Mouse (Mus musculus): ENCODE data around the gene Plb1. TPM values are rescaled to one million over a fixed set of nuclear protein-coding genes. Genes with fewer than 3 reads are reported as not detected.

The Plb1 gene
- polyA plus RNA-seq (2015; fragmentation: Nextera tagmentation; extraction: Ambion mirVana) = 18.1 and 24.0 TPM in 2 replicates

- no peaks in the 10 kb centered on the region for H3K36me3 ChIP-seq (ENCODE audit: control insufficient read depth, insufficient read depth, low read length)
Observed at GRCm38 (mm10) chr5:32232474-32232873, at the start of gene Plb1. Gene Plb1 (plus strand): TSS chr5:32232708.

GRCm38 (mm10) chr5:32182885-32183629 lies 49.5 kb upstream of the Plb1 start:
- Histone ChIP-seq H3K36me3 (ENCODE audit: control insufficient read depth, insufficient read depth, low read length) (no peaks in the 10 kb centered on the region), H3K9ac (ENCODE audit: low read length) (no peak overlapping the region), H3K4me3 (ENCODE audit: low read length) (no peak overlapping the region), H3K9me3 (ENCODE audit: control insufficient read depth, low read length) (no peaks in the 10 kb centered on the region), H3K4me1 (replicated peaks; ENCODE audit: control insufficient read depth, insufficient read depth, low read length) (peaks cover 5% of the 10 kb centered on the region), H3K4me2 (ENCODE audit: low read depth, low read length) (no peak overlapping the region), H3K27me3 (ENCODE audit: control insufficient read depth, insufficient read depth, low read depth, low read length) (no peaks in the 10 kb centered on the region), H3K27ac (ENCODE audit: low read length) (peak overlapping the region; percentile 39; the same call in 1 of the 2 replicates)
- WGBS = 46% methylated on average over 4 of the region's 4 CpGs
- peak; percentile 91 for ATAC-seq (ENCODE audit: low read depth)

More at GRCm38 (mm10) chr5:32232474-32232873, at the start of gene Plb1:
- Histone ChIP-seq H3K27ac (ENCODE audit: low read length) (no peak within 1 kb of the TSS), H3K4me3 (ENCODE audit: low read length) (no peak within 1 kb of the TSS), H3K9ac (ENCODE audit: low read length) (no peak within 1 kb of the TSS), H3K9me3 (ENCODE audit: control insufficient read depth, low read length) (no peaks in the 10 kb centered on the region), H3K4me2 (ENCODE audit: low read depth, low read length) (no peak within 1 kb of the TSS), H3K27me3 (ENCODE audit: control insufficient read depth, insufficient read depth, low read depth, low read length) (no peaks in the 10 kb centered on the region), H3K4me1 (replicated peaks; ENCODE audit: control insufficient read depth, insufficient read depth, low read length) (no peaks in the 10 kb centered on the region)
- ATAC-seq (ENCODE audit: low read depth) = no peak
- WGBS = 74% methylated on average over 9 of the region's 9 CpGs

GRCm38 (mm10) chr5:32187717-32188116 lies 44.8 kb upstream of the Plb1 start:
- WGBS = 40% methylated on average over 11 of the region's 11 CpGs
- Histone ChIP-seq H3K36me3 (ENCODE audit: control insufficient read depth, insufficient read depth, low read length) (no peaks in the 10 kb centered on the region), H3K4me1 (replicated peaks; ENCODE audit: control insufficient read depth, insufficient read depth, low read length) (peaks cover 5% of the 10 kb centered on the region), H3K27me3 (ENCODE audit: control insufficient read depth, insufficient read depth, low read depth, low read length) (no peaks in the 10 kb centered on the region), H3K4me3 (ENCODE audit: low read length) (no peak overlapping the region), H3K9ac (ENCODE audit: low read length) (no peak overlapping the region), H3K4me2 (ENCODE audit: low read depth, low read length) (no peak overlapping the region), H3K27ac (ENCODE audit: low read length) (no peak overlapping the region), H3K9me3 (ENCODE audit: control insufficient read depth, low read length) (no peaks in the 10 kb centered on the region)
- no peak for ATAC-seq (ENCODE audit: low read depth)

- H3K27me3 ChIP-seq (ENCODE audit: control insufficient read depth, insufficient read depth, low read depth, low read length) = no peaks in the 10 kb centered on the region
- 62% methylated on average over 5 of the region's 5 CpGs for WGBS
Observed at GRCm38 (mm10) chr5:32191259-32191658, 41.2 kb upstream of the Plb1 start.

GRCm38 (mm10) chr5:32192016-32192845 lies 40.3 kb upstream of the Plb1 start:
- Histone ChIP-seq H3K27ac (ENCODE audit: low read length) (no peak overlapping the region), H3K4me3 (ENCODE audit: low read length) (no peak overlapping the region), H3K9me3 (ENCODE audit: control insufficient read depth, low read length) (no peaks in the 10 kb centered on the region), H3K9ac (ENCODE audit: low read length) (no peak overlapping the region), H3K27me3 (ENCODE audit: control insufficient read depth, insufficient read depth, low read depth, low read length) (no peaks in the 10 kb centered on the region), H3K36me3 (ENCODE audit: control insufficient read depth, insufficient read depth, low read length) (no peaks in the 10 kb centered on the region), H3K4me2 (ENCODE audit: low read depth, low read length) (no peak overlapping the region), H3K4me1 (replicated peaks; ENCODE audit: control insufficient read depth, insufficient read depth, low read length) (no peaks in the 10 kb centered on the region)
- 74% methylated on average over 16 of the region's 16 CpGs for WGBS
- 0 out of 2 replicates have a peak, but pooled peaks have one; percentile 23 for ATAC-seq (ENCODE audit: low read depth)

More at GRCm38 (mm10) chr5:32191259-32191658, 41.2 kb upstream of the Plb1 start:
- H3K9me3 ChIP-seq (ENCODE audit: control insufficient read depth, low read length) = no peaks in the 10 kb centered on the region
- ATAC-seq (ENCODE audit: low read depth) = peak; percentile 72
- H3K27ac ChIP-seq (ENCODE audit: low read length) = peak overlapping the region; percentile 40; the same call in 1 of the 2 replicates
- H3K4me1 ChIP-seq (replicated peaks; ENCODE audit: control insufficient read depth, insufficient read depth, low read length) = no peaks in the 10 kb centered on the region
- no peak overlapping the region for H3K4me3 ChIP-seq (ENCODE audit: low read length)
- no peak overlapping the region for H3K9ac ChIP-seq (ENCODE audit: low read length)
- H3K36me3 ChIP-seq (ENCODE audit: control insufficient read depth, insufficient read depth, low read length) = no peaks in the 10 kb centered on the region
- no peak overlapping the region for H3K4me2 ChIP-seq (ENCODE audit: low read depth, low read length)

GRCm38 (mm10) chr5:32194236-32194635 lies 38.3 kb upstream of the Plb1 start:
- no peak overlapping the region for H3K4me2 ChIP-seq (ENCODE audit: low read depth, low read length)
- ATAC-seq (ENCODE audit: low read depth) = no peak
- H3K36me3 ChIP-seq (ENCODE audit: control insufficient read depth, insufficient read depth, low read length) = no peaks in the 10 kb centered on the region
- 65% methylated on average over 4 of the region's 4 CpGs for whole genome bisulfite sequencing
- H3K9ac ChIP-seq (ENCODE audit: low read length) = no peak overlapping the region
- H3K4me1 ChIP-seq (replicated peaks; ENCODE audit: control insufficient read depth, insufficient read depth, low read length) = no peaks in the 10 kb centered on the region
- H3K9me3 ChIP-seq (ENCODE audit: control insufficient read depth, low read length) = no peaks in the 10 kb centered on the region
- H3K4me3 ChIP-seq (ENCODE audit: low read length) = no peak overlapping the region
- H3K27me3 ChIP-seq (ENCODE audit: control insufficient read depth, insufficient read depth, low read depth, low read length) = no peaks in the 10 kb centered on the region
- H3K27ac ChIP-seq (ENCODE audit: low read length) = no peak overlapping the region

- Histone ChIP-seq H3K27ac (ENCODE audit: low read length) (no peak overlapping the region), H3K4me2 (ENCODE audit: low read depth, low read length) (no peak overlapping the region), H3K9me3 (ENCODE audit: control insufficient read depth, low read length) (no peaks in the 10 kb centered on the region), H3K27me3 (ENCODE audit: control insufficient read depth, insufficient read depth, low read depth, low read length) (no peaks in the 10 kb centered on the region), H3K4me1 (replicated peaks; ENCODE audit: control insufficient read depth, insufficient read depth, low read length) (no peaks in the 10 kb centered on the region), H3K4me3 (ENCODE audit: low read length) (no peak overlapping the region), H3K36me3 (ENCODE audit: control insufficient read depth, insufficient read depth, low read length) (no peaks in the 10 kb centered on the region), H3K9ac (ENCODE audit: low read length) (no peak overlapping the region)
- WGBS = 53% methylated on average over 12 of the region's 12 CpGs
- ATAC-seq (ENCODE audit: low read depth) = no peak
Observed at GRCm38 (mm10) chr5:32195857-32196609, 36.5 kb upstream of the Plb1 start.

- no peak overlapping the region for H3K4me2 ChIP-seq (ENCODE audit: low read depth, low read length)
- peak; percentile 93 for ATAC-seq (ENCODE audit: low read depth)
- H3K27ac ChIP-seq (ENCODE audit: low read length) = no peak overlapping the region
- no peak overlapping the region for H3K4me3 ChIP-seq (ENCODE audit: low read length)
- WGBS = 6% methylated on average over 4 of the region's 4 CpGs
- H3K27me3 ChIP-seq (ENCODE audit: control insufficient read depth, insufficient read depth, low read depth, low read length) = no peaks in the 10 kb centered on the region
- no peaks in the 10 kb centered on the region for H3K36me3 ChIP-seq (ENCODE audit: control insufficient read depth, insufficient read depth, low read length)
- H3K9me3 ChIP-seq (ENCODE audit: control insufficient read depth, low read length) = no peaks in the 10 kb centered on the region
- H3K4me1 ChIP-seq (replicated peaks; ENCODE audit: control insufficient read depth, insufficient read depth, low read length) = no peaks in the 10 kb centered on the region
- no peak overlapping the region for H3K9ac ChIP-seq (ENCODE audit: low read length)
Observed at GRCm38 (mm10) chr5:32197698-32198097, 34.8 kb upstream of the Plb1 start.

- no peaks in the 10 kb centered on the region for H3K9me3 ChIP-seq (ENCODE audit: control insufficient read depth, low read length)
- H3K27ac ChIP-seq (ENCODE audit: low read length) = no peak overlapping the region
- no peak overlapping the region for H3K9ac ChIP-seq (ENCODE audit: low read length)
- no peak for ATAC-seq (ENCODE audit: low read depth)
- H3K4me1 ChIP-seq (replicated peaks; ENCODE audit: control insufficient read depth, insufficient read depth, low read length) = no peaks in the 10 kb centered on the region
- H3K36me3 ChIP-seq (ENCODE audit: control insufficient read depth, insufficient read depth, low read length) = no peaks in the 10 kb centered on the region
- no peaks in the 10 kb centered on the region for H3K27me3 ChIP-seq (ENCODE audit: control insufficient read depth, insufficient read depth, low read depth, low read length)
- no peak overlapping the region for H3K4me2 ChIP-seq (ENCODE audit: low read depth, low read length)
- WGBS = 74% methylated on average over 3 of the region's 3 CpGs
- H3K4me3 ChIP-seq (ENCODE audit: low read length) = no peak overlapping the region
Observed at GRCm38 (mm10) chr5:32199136-32199535, 33.4 kb upstream of the Plb1 start.

All from lung, embryonic 16.5 days (tissue).